Mouse (Mus musculus) neural tube, embryonic 12.5 days (tissue): Measurements from ENCODE around the gene Flvcr1. TPM values are rescaled to one million over a fixed set of nuclear protein-coding genes. Genes with fewer than 3 reads are reported as not detected.

ENCODE experiments used
- ATAC-seq: fragments of 200-750 bp; cut with Nextera tagmentation; 2 replicates; pipeline ENCODE4 v1.8.0; 2017; ENCODE audit warnings: low read depth, mild to moderate bottlenecking, moderate TSS enrichment, moderate library complexity; ENCODE audit not compliant: low FRiP score
- H3K27ac ChIP-seq: fragments of 300-500 bp; sonication (generic); 2 replicates; pipeline ENCODE4 v1.5.1; 2016
- H3K27me3 ChIP-seq: fragments of 300-500 bp; sonication (generic); replicated peaks from 2 replicates; pipeline ENCODE4 v1.6.1; 2016; ENCODE audit warnings: mild to moderate bottlenecking
- H3K36me3 ChIP-seq: fragments of 300-500 bp; sonication (generic); 2 replicates; pipeline ENCODE4 v1.6.1; 2016; ENCODE audit warnings: mild to moderate bottlenecking
- H3K4me1 ChIP-seq: fragments of 300-500 bp; sonication (generic); 2 replicates; pipeline ENCODE4 v1.6.1; 2016
- H3K4me2 ChIP-seq: fragments of 300-500 bp; sonication (generic); replicated peaks from 2 replicates; pipeline ENCODE4 v1.6.1; 2016; ENCODE audit warnings: mild to moderate bottlenecking
- H3K4me3 ChIP-seq: fragments of 300-500 bp; sonication (generic); 2 replicates; pipeline ENCODE4 v1.5.1; 2016
- H3K9ac ChIP-seq: fragments of 300-500 bp; sonication (generic); 2 replicates; pipeline ENCODE4 v1.6.1; 2016; ENCODE audit warnings: mild to moderate bottlenecking
- H3K9me3 ChIP-seq: fragments of 300-500 bp; sonication (generic); 2 replicates; pipeline ENCODE4 v1.6.1; 2016; ENCODE audit warnings: mild to moderate bottlenecking
- WGBS: fragments of 180-500 bp; shearing (Covaris S2); methylation state at CpG from one replicate; pipeline ENCODE4 v1.1.7; 2016; 5-methylcytosine and 5-hydroxymethylcytosine counted together
- polyA plus RNA-seq: library from polyadenylated mRNA; unstranded; fragments of >200 nt; fragmentation: Nextera tagmentation; extraction: Ambion mirVana; gene quantifications from 2 replicates; pipeline ENCODE4 v1.2.1, GENCODE M21; 2016

Flvcr1 gene
- polyA plus RNA-seq, 1 experiment from 2014 or later = 9.6 TPM

- Histone ChIP-seq H3K9ac (no peak overlapping the region), H3K27me3 (no peaks in the 10 kb centered on the region), H3K4me1 (peaks cover 33% of the 10 kb centered on the region), H3K4me2 (no peak overlapping the region), H3K9me3 (no peaks in the 10 kb centered on the region), H3K4me3 (no peak overlapping the region), H3K36me3 (peaks cover 57% of the 10 kb centered on the region), H3K27ac (no peak overlapping the region)
- ATAC-seq = no peak
- 94% methylated on average over 8 of the region's 8 CpGs for WGBS
Observed at GRCm38 (mm10) chr1:190974191-190974590, 51.8 kb downstream of the Flvcr1 start.

- Histone ChIP-seq H3K36me3 (peaks cover 70% of the 10 kb centered on the region), H3K9ac (no peak overlapping the region)
- WGBS = 58% methylated on average over 7 of the region's 7 CpGs
Observed at GRCm38 (mm10) chr1:190972612-190973192, 53.3 kb downstream of the Flvcr1 start.

GRCm38 (mm10) chr1:190971708-190972610 lies 54.0 kb downstream of the Flvcr1 start:
- H3K4me1 ChIP-seq = peaks cover 24% of the 10 kb centered on the region
- WGBS = 87% methylated on average over 14 of the region's 14 CpGs
- no peak for ATAC-seq

More at GRCm38 (mm10) chr1:190972612-190973192, 53.3 kb downstream of the Flvcr1 start:
- Histone ChIP-seq H3K4me2 (no peak overlapping the region), H3K27me3 (no peaks in the 10 kb centered on the region), H3K9me3 (no peaks in the 10 kb centered on the region), H3K4me1 (peaks cover 31% of the 10 kb centered on the region), H3K27ac (no peak overlapping the region), H3K4me3 (no peak overlapping the region)
- no peak for ATAC-seq

GRCm38 (mm10) chr1:190968010-190968409 lies 57.9 kb downstream of the Flvcr1 start:
- Histone ChIP-seq H3K36me3 (peaks cover 79% of the 10 kb centered on the region), H3K27me3 (no peaks in the 10 kb centered on the region), H3K4me2 (no peak overlapping the region), H3K4me1 (peaks cover 5% of the 10 kb centered on the region; the same call in 1 of the 2 replicates), H3K4me3 (no peak overlapping the region), H3K9ac (no peak overlapping the region), H3K9me3 (no peaks in the 10 kb centered on the region), H3K27ac (no peak overlapping the region)
- no peak for ATAC-seq
- 91% methylated on average over 7 of the region's 7 CpGs for WGBS

More at GRCm38 (mm10) chr1:190971708-190972610, 54.0 kb downstream of the Flvcr1 start:
- Histone ChIP-seq H3K9ac (no peak overlapping the region), H3K9me3 (no peaks in the 10 kb centered on the region), H3K27ac (no peak overlapping the region), H3K36me3 (peaks cover 76% of the 10 kb centered on the region), H3K4me3 (no peak overlapping the region), H3K4me2 (no peak overlapping the region), H3K27me3 (no peaks in the 10 kb centered on the region)

GRCm38 (mm10) chr1:190964992-190965780 lies 60.8 kb downstream of the Flvcr1 start:
- no peak for ATAC-seq
- no peak overlapping the region for H3K9ac ChIP-seq
- no peaks in the 10 kb centered on the region for H3K4me1 ChIP-seq
- no peaks in the 10 kb centered on the region for H3K27me3 ChIP-seq
- H3K4me3 ChIP-seq = no peak overlapping the region
- WGBS = 90% methylated on average over 15 of the region's 15 CpGs
- H3K27ac ChIP-seq = no peak overlapping the region
- no peaks in the 10 kb centered on the region for H3K9me3 ChIP-seq
- peaks cover 79% of the 10 kb centered on the region for H3K36me3 ChIP-seq
- H3K4me2 ChIP-seq = no peak overlapping the region

GRCm38 (mm10) chr1:190962760-190963159 lies 63.2 kb downstream of the Flvcr1 start:
- no peaks in the 10 kb centered on the region for H3K27me3 ChIP-seq
- no peak overlapping the region for H3K27ac ChIP-seq
- no peaks in the 10 kb centered on the region for H3K4me1 ChIP-seq
- H3K9me3 ChIP-seq = no peaks in the 10 kb centered on the region
- no peak overlapping the region for H3K4me3 ChIP-seq
- H3K4me2 ChIP-seq = no peak overlapping the region
- H3K36me3 ChIP-seq = peaks cover 79% of the 10 kb centered on the region
- ATAC-seq = no peak
- 89% methylated on average over 3 of the region's 3 CpGs for WGBS
- no peak overlapping the region for H3K9ac ChIP-seq

GRCm38 (mm10) chr1:190958821-190959220 lies 67.1 kb downstream of the Flvcr1 start:
- no peaks in the 10 kb centered on the region for H3K9me3 ChIP-seq
- no peak for ATAC-seq
- H3K4me2 ChIP-seq = no peak overlapping the region
- no peaks in the 10 kb centered on the region for H3K4me1 ChIP-seq
- no peak overlapping the region for H3K9ac ChIP-seq
- no peak overlapping the region for H3K27ac ChIP-seq
- WGBS = 84% methylated on average over 5 of the region's 5 CpGs
- no peak overlapping the region for H3K4me3 ChIP-seq
- peaks cover 91% of the 10 kb centered on the region for H3K36me3 ChIP-seq
- H3K27me3 ChIP-seq = no peaks in the 10 kb centered on the region

Other genes with a start within 250 kb of the Flvcr1 start
- gene Rps6kc1, start 114.4 kb downstream of the Flvcr1 start, polyA plus RNA-seq = 24.7 and 26.4 TPM in 2 replicates
- 65.3 and 66.0 TPM in 2 replicates for gene Angel2, start 101.0 kb downstream of the Flvcr1 start, polyA plus RNA-seq
- gene Vash2, start 46.9 kb downstream of the Flvcr1 start, polyA plus RNA-seq = 82.5 and 82.9 TPM in 2 replicates
- gene Spata45, start 10.5 kb upstream of the Flvcr1 start, polyA plus RNA-seq = 0.53 TPM in 1 of 2 replicates, not detected in the other
- gene Tatdn3, start 36.8 kb upstream of the Flvcr1 start, polyA plus RNA-seq = 13.8 and 14.8 TPM in 2 replicates
- gene Nsl1, start 36.9 kb upstream of the Flvcr1 start, polyA plus RNA-seq = 14.5 and 15.2 TPM in 2 replicates
- gene Batf3, start 71.7 kb upstream of the Flvcr1 start, polyA plus RNA-seq = 2.8 and 4.2 TPM in 2 replicates
- gene Fam71a, start 138.7 kb upstream of the Flvcr1 start, polyA plus RNA-seq = not detected in 2 replicates
- 2.0 and 2.1 TPM in 2 replicates for gene Atf3, start 191.9 kb upstream of the Flvcr1 start, polyA plus RNA-seq